Mouse (Mus musculus) lung, postnatal 0 days (tissue): ENCODE data around the gene Col17a1. TPM values are rescaled to one million over a fixed set of nuclear protein-coding genes. Genes with fewer than 3 reads are reported as not detected.

ENCODE experiments used
- ATAC-seq: fragments of 200-750 bp; cut with Nextera tagmentation; 2 replicates; pipeline ENCODE4 v1.8.0; 2017; ENCODE audit warnings: moderate library complexity
- DNase-seq: peaks from one replicate; pipeline ENCODE4 v3.0.0-alpha.2; 2016; ENCODE audit warnings: low spot score
- H3K27ac ChIP-seq: fragments of 300-500 bp; sonication (generic); 2 replicates; pipeline ENCODE4 v1.5.1; 2014; ENCODE audit warnings: antibody characterized with exemption, mild to moderate bottlenecking, low read length, mixed read lengths
- H3K27me3 ChIP-seq: fragments of 300-500 bp; sonication (generic); replicated peaks from 2 replicates; pipeline ENCODE4 v1.6.1; 2014; ENCODE audit warnings: low read length, mixed read lengths; ENCODE audit not compliant: insufficient read depth
- H3K36me3 ChIP-seq: fragments of 300-500 bp; sonication (generic); 2 replicates; pipeline ENCODE4 v1.6.1; 2014; ENCODE audit warnings: low read length, mixed read lengths; ENCODE audit not compliant: insufficient read depth
- H3K4me1 ChIP-seq: fragments of 300-500 bp; sonication (generic); 2 replicates; pipeline ENCODE4 v1.6.1; 2014; ENCODE audit warnings: antibody characterized with exemption, low read depth, low read length, mixed read lengths; ENCODE audit not compliant: insufficient read depth
- H3K4me2 ChIP-seq: fragments of 300-500 bp; sonication (generic); replicated peaks from 2 replicates; pipeline ENCODE4 v1.6.1; 2014; ENCODE audit warnings: low read depth, mild to moderate bottlenecking, low read length, moderate library complexity, mixed read lengths
- H3K4me3 ChIP-seq: fragments of 300-500 bp; sonication (generic); 2 replicates; pipeline ENCODE4 v1.5.1; 2014; ENCODE audit warnings: low read depth, low read length
- H3K9ac ChIP-seq: fragments of 300-500 bp; sonication (generic); replicated peaks from 2 replicates; pipeline ENCODE4 v1.6.1; 2014; ENCODE audit warnings: low read depth, mild to moderate bottlenecking
- H3K9me3 ChIP-seq: fragments of 300-500 bp; sonication (generic); 2 replicates; pipeline ENCODE4 v1.6.1; 2016; ENCODE audit warnings: low read length, mixed read lengths
- CTCF ChIP-seq: IDR thresholded peaks from 2 replicates; pipeline ENCODE4 v1.5.1; 2016; ENCODE audit warnings: antibody characterized with exemption, mild to moderate bottlenecking
- EP300 ChIP-seq: IDR thresholded peaks from 2 replicates; pipeline ENCODE4 v1.6.1; 2016; ENCODE audit warnings: antibody characterized with exemption, mild to moderate bottlenecking, control low read depth
- WGBS: fragments of 180-500 bp; shearing (Covaris S2); extraction: QIAGEN DNeasy Blood & Tissue Kit; methylation state at CpG from one replicate; pipeline ENCODE4 v1.1.7; 2014; 5-methylcytosine and 5-hydroxymethylcytosine counted together
- polyA plus RNA-seq: library from polyadenylated mRNA; unstranded; fragments of >200 nt; fragmentation: Nextera tagmentation; extraction: Ambion mirVana; gene quantifications from 2 replicates; pipeline ENCODE4 v1.2.1, GENCODE M21; 2015

Gene Col17a1
- polyA plus RNA-seq, 1 experiment from 2014 or later, result 2.5 TPM

DNA sequence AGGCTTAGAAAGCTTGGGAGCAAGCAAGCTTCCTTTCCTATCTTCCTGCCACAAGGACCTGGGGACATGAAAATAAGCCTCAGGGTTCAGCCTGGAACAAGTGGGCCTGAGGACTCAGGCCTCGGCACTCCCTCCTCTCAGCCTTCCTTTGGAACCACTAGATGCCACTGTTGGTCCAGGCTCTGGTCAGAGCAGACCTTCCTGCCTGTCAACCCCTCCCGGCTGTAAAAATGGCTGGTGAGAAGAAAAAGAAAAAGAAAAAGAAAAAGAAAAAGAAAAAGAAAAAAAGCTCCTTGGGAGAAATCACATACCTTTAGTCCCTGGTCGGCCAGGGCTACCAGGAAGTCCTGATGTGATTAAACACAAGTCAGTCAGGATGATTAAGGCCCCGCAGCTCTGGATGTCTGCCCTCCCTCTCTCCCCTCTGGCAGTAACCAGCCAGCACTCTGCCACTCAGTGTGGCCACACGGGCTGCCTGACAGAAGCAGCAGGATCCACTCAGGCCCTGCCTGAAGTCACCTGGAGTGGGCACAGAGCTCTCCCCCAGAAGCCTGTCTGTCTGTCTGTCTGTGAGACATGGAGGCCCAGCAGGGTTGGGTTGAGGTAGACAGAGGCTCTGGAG is 32.9 kb downstream of the Col17a1 start:
- H3K27me3 ChIP-seq, result no peaks in the 10 kb centered on the region
- TF ChIP-seq EP300 (no peak), CTCF (peak; percentile 88)
- H3K27ac ChIP-seq, result peak overlapping the region; percentile 28; the same call in 1 of the 2 replicates
- no peaks in the 10 kb centered on the region for H3K36me3 ChIP-seq
- no peak overlapping the region for H3K9ac ChIP-seq
- ATAC-seq (peak; percentile 80), DNase-seq (peak; percentile 90)
- H3K4me3 ChIP-seq, result no peak overlapping the region
- H3K9me3 ChIP-seq, result no peaks in the 10 kb centered on the region
- peaks cover 4% of the 10 kb centered on the region; the same call in 1 of the 2 replicates for H3K4me1 ChIP-seq
- WGBS, result 15% methylated on average over 5 of the region's 5 CpGs
- 0 out of 2 replicates have a peak overlapping the region, but pooled peaks have one; percentile 17 for H3K4me2 ChIP-seq

DNA sequence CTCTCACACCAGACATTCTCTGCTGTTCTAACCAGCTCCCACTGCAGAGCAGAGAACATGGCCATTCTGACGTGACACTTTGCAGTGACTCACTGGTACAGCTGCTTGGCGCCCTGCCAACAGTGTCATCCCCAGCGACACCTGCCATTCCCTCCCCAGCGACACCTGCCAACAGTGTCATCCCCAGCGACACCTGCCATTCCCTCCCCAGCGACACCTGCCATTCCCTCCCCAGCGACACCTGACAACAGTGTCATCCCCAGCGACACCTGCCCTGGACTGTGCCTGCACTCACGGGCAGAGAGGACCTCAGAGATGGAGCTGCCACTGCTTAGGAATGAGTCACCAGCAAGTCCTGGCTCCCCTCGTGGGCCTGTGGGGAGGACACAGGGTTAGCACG is 37.0 kb downstream of the Col17a1 start:
- ATAC-seq, result peak; percentile 11; the same call in 1 of the 2 replicates
- no peaks in the 10 kb centered on the region for H3K9me3 ChIP-seq
- H3K27me3 ChIP-seq, result no peaks in the 10 kb centered on the region
- H3K4me2 ChIP-seq, result no peak overlapping the region
- WGBS, result 55% methylated on average over 11 of the region's 11 CpGs
- DNase-seq, result no peak
- peaks cover 4% of the 10 kb centered on the region; the same call in 1 of the 2 replicates for H3K4me1 ChIP-seq
- H3K9ac ChIP-seq, result no peak overlapping the region
- no peak overlapping the region for H3K4me3 ChIP-seq
- H3K27ac ChIP-seq, result no peak overlapping the region
- no peak for TF ChIP-seq CTCF
- TF ChIP-seq EP300, result no peak
- H3K36me3 ChIP-seq, result no peaks in the 10 kb centered on the region

DNA sequence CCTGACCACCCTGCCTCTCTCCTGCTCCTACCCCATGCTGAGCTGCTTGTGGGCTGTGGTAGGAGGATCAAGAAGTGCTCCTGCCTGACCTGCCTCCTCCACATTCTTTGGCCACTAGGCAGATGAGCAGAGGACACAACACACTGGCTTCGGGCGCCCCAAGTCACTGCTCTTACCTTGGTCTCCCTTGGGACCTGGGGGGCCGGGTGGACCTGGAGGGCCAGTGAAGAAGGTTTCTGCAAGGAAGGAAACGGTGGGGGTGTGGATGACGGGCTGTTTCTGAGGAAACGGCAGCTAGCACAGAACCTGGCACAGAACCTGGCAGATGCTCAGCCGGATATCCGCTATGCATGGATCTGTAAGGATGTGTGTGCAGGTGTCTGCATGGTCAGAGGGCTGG is 38.7 kb downstream of the Col17a1 start:
- no peaks in the 10 kb centered on the region for H3K9me3 ChIP-seq
- H3K4me3 ChIP-seq, result no peak overlapping the region
- no peak overlapping the region for H3K27ac ChIP-seq
- H3K27me3 ChIP-seq, result no peaks in the 10 kb centered on the region
- WGBS, result 76% methylated on average over 8 of the region's 8 CpGs
- H3K4me2 ChIP-seq, result no peak overlapping the region
- no peak for TF ChIP-seq CTCF
- TF ChIP-seq EP300, result no peak
- DNase-seq (no peak), ATAC-seq (no peak)
- H3K36me3 ChIP-seq, result no peaks in the 10 kb centered on the region
- H3K9ac ChIP-seq, result no peak overlapping the region
- H3K4me1 ChIP-seq, result no peaks in the 10 kb centered on the region

DNA sequence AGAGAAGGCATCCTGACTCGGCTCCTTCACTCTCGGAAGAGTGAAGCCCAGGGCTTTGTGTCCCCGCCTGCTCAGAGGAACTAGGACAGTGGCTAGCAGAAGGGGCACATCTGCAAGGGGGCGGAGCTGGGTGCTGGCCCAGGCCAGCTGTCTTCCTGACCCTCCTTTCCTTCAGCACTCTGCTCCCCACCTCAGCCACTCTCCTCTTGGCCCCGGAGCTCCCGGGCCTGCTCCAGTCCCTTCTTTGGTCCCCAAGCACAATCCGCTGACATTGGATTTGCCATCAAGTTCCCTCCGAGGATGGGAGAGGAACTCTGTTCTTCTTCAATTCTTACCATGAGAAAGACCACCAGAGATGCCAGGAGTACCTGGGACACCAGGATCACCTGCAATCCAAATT is 39.6 kb downstream of the Col17a1 start:
- Histone ChIP-seq H3K36me3 (no peaks in the 10 kb centered on the region), H3K4me1 (no peaks in the 10 kb centered on the region), H3K27me3 (no peaks in the 10 kb centered on the region), H3K9ac (no peak overlapping the region), H3K4me2 (no peak overlapping the region), H3K4me3 (no peak overlapping the region), H3K9me3 (no peaks in the 10 kb centered on the region), H3K27ac (no peak overlapping the region)
- 60% methylated on average over 8 of the region's 8 CpGs for WGBS
- TF ChIP-seq CTCF (no peak), EP300 (no peak)
- no peak for ATAC-seq
- no peak for DNase-seq

DNA sequence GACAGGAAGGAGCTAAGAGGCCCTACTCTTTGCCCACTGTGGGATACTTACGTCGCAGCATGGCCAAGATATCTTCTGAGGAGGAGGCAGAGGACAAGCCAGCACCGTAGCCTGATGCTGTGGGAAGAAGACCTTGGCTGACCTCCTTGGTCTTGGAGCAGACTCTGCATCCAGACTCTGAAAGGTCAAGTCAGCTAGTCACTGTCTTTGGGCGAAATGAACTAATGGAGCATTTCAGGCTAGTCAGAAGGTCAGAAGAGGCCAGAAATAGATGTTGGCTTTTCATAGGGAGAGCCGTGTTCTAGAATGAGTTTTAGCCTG is 40.8 kb downstream of the Col17a1 start:
- Histone ChIP-seq H3K4me3 (no peak overlapping the region), H3K27me3 (no peaks in the 10 kb centered on the region), H3K4me2 (no peak overlapping the region), H3K9me3 (no peaks in the 10 kb centered on the region), H3K27ac (no peak overlapping the region), H3K9ac (no peak overlapping the region), H3K36me3 (no peaks in the 10 kb centered on the region), H3K4me1 (no peaks in the 10 kb centered on the region)
- DNase-seq, result no peak
- no peak for TF ChIP-seq EP300
- no peak for TF ChIP-seq CTCF
- no peak for ATAC-seq
- 80% methylated on average over 5 of the region's 5 CpGs for WGBS

DNA sequence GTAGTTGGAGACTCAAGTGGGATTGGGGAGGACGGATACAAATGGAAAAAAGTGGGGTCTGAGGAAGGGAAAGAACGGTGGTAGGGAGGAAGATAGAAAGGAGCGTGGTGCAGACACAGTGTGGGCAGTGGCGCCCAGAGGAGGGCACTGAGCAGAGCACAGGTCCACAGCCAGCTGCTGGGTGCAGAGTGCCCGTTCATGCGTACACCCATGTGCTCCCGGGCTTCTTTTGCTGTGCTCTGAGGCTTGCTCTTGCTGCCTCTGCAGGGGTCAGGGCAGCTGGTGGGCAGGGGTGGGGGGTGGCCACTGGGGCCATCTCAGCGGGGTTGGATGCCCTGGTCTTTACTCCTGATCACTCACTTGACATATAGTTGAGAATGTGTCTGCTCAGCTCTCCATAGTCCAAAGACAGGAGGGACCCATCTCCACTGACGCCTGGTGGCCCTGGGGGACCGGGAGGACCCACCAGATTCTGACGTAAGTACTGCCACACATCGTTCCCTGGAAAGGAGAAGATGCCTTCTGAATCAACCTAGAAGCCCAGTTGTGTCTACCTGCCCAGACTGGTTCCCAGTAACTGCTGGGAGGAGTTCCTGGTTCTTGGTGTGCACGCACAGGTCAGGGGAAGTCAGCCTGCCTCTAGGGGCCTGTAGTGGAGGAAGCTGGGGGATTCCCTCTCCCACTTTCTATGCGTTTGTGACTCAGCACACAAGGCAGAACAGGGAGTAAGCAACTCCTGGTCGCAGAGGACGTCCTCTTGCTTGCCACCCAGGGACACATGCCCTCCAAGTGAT is 41.3 kb downstream of the Col17a1 start:
- no peak for DNase-seq
- H3K9me3 ChIP-seq, result no peaks in the 10 kb centered on the region
- TF ChIP-seq CTCF (no peak), EP300 (no peak)
- no peaks in the 10 kb centered on the region for H3K4me1 ChIP-seq
- H3K36me3 ChIP-seq, result no peaks in the 10 kb centered on the region
- H3K4me2 ChIP-seq, result no peak overlapping the region
- no peak overlapping the region for H3K4me3 ChIP-seq
- no peak for ATAC-seq
- 83% methylated on average over 16 of the region's 16 CpGs for WGBS
- no peak overlapping the region for H3K9ac ChIP-seq
- no peaks in the 10 kb centered on the region for H3K27me3 ChIP-seq
- H3K27ac ChIP-seq, result no peak overlapping the region
